Mouse (Mus musculus): ENCODE results near the gene Zp2. TPM values are rescaled to one million over a fixed set of nuclear protein-coding genes. Genes with fewer than 3 reads are reported as not detected.

Zp2 gene
- polyA plus RNA-seq, 1 experiment from 2014 or later: not detected

DNA sequence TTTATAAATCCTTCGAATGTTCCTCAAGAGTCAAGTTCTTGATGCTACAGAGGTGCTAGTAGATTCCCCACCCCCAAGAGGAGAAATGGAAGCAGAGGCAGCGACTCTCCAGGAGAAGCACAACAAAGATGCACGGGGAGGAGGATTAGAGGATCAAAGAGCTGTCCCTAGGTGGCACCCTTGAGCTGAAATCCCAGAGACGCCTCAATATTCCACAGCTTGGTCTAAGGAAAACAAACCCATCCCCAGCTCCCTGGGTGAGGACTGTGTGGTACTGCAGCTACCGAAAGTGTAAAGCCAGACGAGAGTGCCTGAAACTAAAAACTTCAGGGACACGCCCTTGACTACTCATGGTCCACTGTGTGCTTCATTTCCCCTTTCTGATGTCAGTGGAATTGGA is 47.2 kb downstream of the Zp2 start:
- Histone ChIP-seq H3K36me3 (no peaks in the 10 kb centered on the region), H3K27ac (no peak overlapping the region), H3K9ac (replicated peaks) (no peak overlapping the region), H3K4me3 (replicated peaks) (no peak overlapping the region), H3K4me2 (replicated peaks) (no peak overlapping the region), H3K4me1 (replicated peaks) (peaks cover 8% of the 10 kb centered on the region), H3K27me3 (peaks cover 9% of the 10 kb centered on the region; the same call in 1 of the 2 replicates), H3K9me3 (no peaks in the 10 kb centered on the region)
- WGBS: 8% methylated on average over 7 of the region's 7 CpGs
- ATAC-seq: peak; percentile 59; the same call in 1 of the 2 replicates

DNA sequence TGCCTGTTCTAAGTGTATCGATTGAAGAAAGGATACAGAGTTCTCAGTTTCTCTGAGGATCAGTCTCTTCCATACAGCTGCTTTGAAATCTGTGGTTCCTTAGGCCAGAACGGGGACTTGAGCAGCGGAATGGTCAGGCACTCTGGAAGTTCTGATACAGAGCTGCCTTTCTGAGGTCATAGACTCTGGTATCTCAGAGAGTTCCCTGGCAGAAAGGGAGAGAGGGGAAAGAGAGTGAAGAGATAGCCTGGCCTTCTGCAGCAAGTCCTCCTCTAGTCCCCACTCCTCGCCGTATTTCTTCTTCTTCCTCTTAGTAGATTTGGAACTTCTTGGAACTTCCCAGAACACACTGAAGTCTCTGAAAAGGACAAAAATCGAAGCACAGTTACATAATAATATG is 49.9 kb downstream of the Zp2 start, which contains the start of gene Dnah3:
Gene Dnah3, minus strand, starts transcription at position 101 of the 400 bp plus-strand sequence.
- Histone ChIP-seq H3K36me3 (no peaks in the 10 kb centered on the region), H3K27me3 (0 out of 2 replicates have a peak, but pooled peaks cover 2% of the 10 kb centered on the region), H3K27ac (no peak within 1 kb of the TSS), H3K4me3 (replicated peaks) (no peak within 1 kb of the TSS), H3K9me3 (no peaks in the 10 kb centered on the region), H3K9ac (replicated peaks) (no peak within 1 kb of the TSS), H3K4me1 (replicated peaks) (no peaks in the 10 kb centered on the region), H3K4me2 (replicated peaks) (no peak within 1 kb of the TSS)
- WGBS: 90% methylated on average over 6 of the region's 6 CpGs
- no peak for ATAC-seq

DNA sequence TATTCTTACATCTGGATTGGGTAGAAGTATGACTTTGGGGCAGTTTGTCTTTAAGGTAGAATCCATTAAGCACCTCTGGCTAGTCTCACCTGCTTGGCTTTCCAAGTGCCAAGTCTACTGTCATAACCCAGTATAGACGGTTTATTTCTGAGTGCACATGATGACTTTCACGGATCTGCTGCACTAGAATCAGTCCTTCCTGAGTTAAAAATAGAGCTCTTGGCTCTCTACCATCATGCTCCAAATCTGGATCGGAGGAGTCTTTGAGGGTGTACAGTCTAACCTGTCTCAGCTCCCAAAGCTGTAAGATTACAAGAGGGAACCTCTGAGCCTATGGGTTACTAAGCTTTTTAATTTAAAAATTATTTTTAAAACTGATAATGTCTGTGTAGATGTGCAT is 50.9 kb downstream of the Zp2 start:
- no peak overlapping the region for H3K4me3 ChIP-seq (replicated peaks)
- H3K9ac ChIP-seq (replicated peaks): no peak overlapping the region
- H3K4me1 ChIP-seq (replicated peaks): no peaks in the 10 kb centered on the region
- no peaks in the 10 kb centered on the region for H3K9me3 ChIP-seq
- WGBS: 96% methylated on average over 3 of the region's 3 CpGs
- 0 out of 2 replicates have a peak, but pooled peaks cover 2% of the 10 kb centered on the region for H3K27me3 ChIP-seq
- H3K4me2 ChIP-seq (replicated peaks): no peak overlapping the region
- ATAC-seq: no peak
- H3K36me3 ChIP-seq: no peaks in the 10 kb centered on the region
- no peak overlapping the region for H3K27ac ChIP-seq

DNA sequence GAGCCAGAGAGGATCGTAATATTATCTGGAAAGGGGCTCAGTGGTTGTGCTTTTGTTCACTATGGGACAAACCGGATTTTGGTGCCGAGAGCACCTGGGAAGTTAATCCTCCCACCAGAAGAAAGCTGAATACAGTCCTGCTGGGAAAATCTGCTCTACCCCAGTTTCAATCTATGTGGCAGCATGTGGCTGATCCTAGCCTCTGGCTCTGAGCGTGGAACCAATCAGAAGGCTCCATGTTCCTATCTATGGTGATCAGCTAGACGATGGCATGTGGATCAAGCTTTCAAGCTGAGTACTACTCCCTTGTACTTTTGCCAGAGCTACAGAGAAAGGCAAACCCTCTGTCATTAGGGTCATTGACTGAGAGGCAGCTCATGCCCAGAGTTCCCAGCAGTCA is 52.1 kb downstream of the Zp2 start:
- H3K4me1 ChIP-seq (replicated peaks): no peaks in the 10 kb centered on the region
- H3K27me3 ChIP-seq: 0 out of 2 replicates have a peak, but pooled peaks cover 2% of the 10 kb centered on the region
- H3K36me3 ChIP-seq: no peaks in the 10 kb centered on the region
- 5% methylated on average over 5 of the region's 5 CpGs for WGBS
- H3K4me3 ChIP-seq (replicated peaks): no peak overlapping the region
- no peak overlapping the region for H3K9ac ChIP-seq (replicated peaks)
- H3K9me3 ChIP-seq: no peaks in the 10 kb centered on the region
- ATAC-seq: 0 out of 2 replicates have a peak, but pooled peaks have one; percentile 58
- no peak overlapping the region for H3K4me2 ChIP-seq (replicated peaks)
- no peak overlapping the region for H3K27ac ChIP-seq

DNA sequence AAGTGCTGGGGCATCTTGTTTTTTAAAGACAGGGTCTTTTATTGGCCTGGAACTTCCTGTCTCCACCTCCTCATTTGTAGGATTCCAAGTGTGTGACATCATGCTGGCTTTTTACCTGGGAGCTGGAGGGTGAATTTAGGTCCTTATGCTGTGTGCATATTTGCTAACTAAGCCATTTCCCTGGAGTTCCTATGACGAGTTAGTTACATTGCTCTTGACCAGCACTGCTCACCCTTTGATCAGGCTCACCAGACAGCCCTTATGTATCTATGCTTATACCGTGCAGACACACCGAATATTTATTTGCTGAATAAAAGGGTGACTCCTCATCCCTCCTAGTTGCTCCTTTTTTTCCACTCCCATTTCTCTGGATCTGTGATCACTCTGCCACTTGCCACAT is 64.9 kb downstream of the Zp2 start:
- 81% methylated on average over 3 of the region's 3 CpGs for WGBS
- H3K4me1 ChIP-seq (replicated peaks): no peaks in the 10 kb centered on the region
- H3K4me3 ChIP-seq (replicated peaks): no peak overlapping the region
- no peak for ATAC-seq
- H3K27me3 ChIP-seq: no peaks in the 10 kb centered on the region
- H3K27ac ChIP-seq: no peak overlapping the region
- no peak overlapping the region for H3K9ac ChIP-seq (replicated peaks)
- no peaks in the 10 kb centered on the region for H3K36me3 ChIP-seq
- no peak overlapping the region for H3K4me2 ChIP-seq (replicated peaks)
- no peaks in the 10 kb centered on the region for H3K9me3 ChIP-seq

Other genes starting within 250 kb of the Zp2 start
- 17.3 and 17.9 TPM in 2 replicates for gene Lyrm1, start 249.4 kb downstream of the Zp2 start, polyA plus RNA-seq (2015; fragmentation: Nextera tagmentation; extraction: Ambion mirVana)
- gene Dcun1d3, start 249.0 kb downstream of the Zp2 start, polyA plus RNA-seq (2015; fragmentation: Nextera tagmentation; extraction: Ambion mirVana): 18.8 and 18.9 TPM in 2 replicates
- 0.22 TPM in 1 of 2 replicates, not detected in the other for gene Dnah3, start 50.0 kb downstream of the Zp2 start, polyA plus RNA-seq (2015; fragmentation: Nextera tagmentation; extraction: Ambion mirVana)
- 12.6 and 13.2 TPM in 2 replicates for gene Tmem159, start 42.9 kb downstream of the Zp2 start, polyA plus RNA-seq (2015; fragmentation: Nextera tagmentation; extraction: Ambion mirVana)
- not detected in 2 replicates for gene Anks4b, start 28.6 kb upstream of the Zp2 start, polyA plus RNA-seq (2015; fragmentation: Nextera tagmentation; extraction: Ambion mirVana)
- gene Crym, start 56.8 kb upstream of the Zp2 start, polyA plus RNA-seq (2015; fragmentation: Nextera tagmentation; extraction: Ambion mirVana): 27.5 and 29.1 TPM in 2 replicates
- gene Abca14, start 58.7 kb upstream of the Zp2 start, polyA plus RNA-seq (2015; fragmentation: Nextera tagmentation; extraction: Ambion mirVana): not detected in 2 replicates
- gene Abca15, start 183.4 kb upstream of the Zp2 start, polyA plus RNA-seq (2015; fragmentation: Nextera tagmentation; extraction: Ambion mirVana): not detected in 2 replicates

All from midbrain, embryonic 13.5 days (tissue).